Mouse (Mus musculus): ENCODE results near the gene Pcolce2.

GRCm38 (mm10) chr9:95607196-95607595 lies 30.2 kb upstream of the Pcolce2 start:
- TF ChIP-seq CTCF (IDR thresholded peaks at IDR 0.05; ENCODE audit: low read depth) (peak; percentile 60), EP300 (IDR thresholded peaks at IDR 0.05; ENCODE audit: low read depth) (no peak)

Data from heart, postnatal 0 days (tissue).